Mouse (Mus musculus) B cell, adult (primary cell): ENCODE data around the gene Hal. TPM values are rescaled to one million over a fixed set of nuclear protein-coding genes. Genes with fewer than 3 reads are reported as not detected.

Source experiments
- total RNA-seq: library from RNA; stranded (reverse); gene quantifications from 4 replicates; pipeline ENCODE4 v1.2.4, GENCODE M21; 2023; ENCODE audit not compliant: inconsistent age

The Hal gene
- 0.58 to 1.0 TPM (median 0.75 TPM) in 4 replicates for total RNA-seq

GRCm38 (mm10) chr10:93488066-93488827 is at the start of gene Hal:
TSS of gene Hal (plus strand) at chr10:93488768.

GRCm38 (mm10) chr10:93539775-93540430 is 51.3 kb downstream of the Hal start, which contains the start of gene Amdhd1:
TSS of gene Amdhd1 (minus strand) at chr10:93540033.

GRCm38 (mm10) chr10:93540431-93541210 is 52.1 kb downstream of the Hal start, which contains the start of gene Ccdc38:
TSS of gene Ccdc38 (plus strand) at chr10:93540632.

Other genes starting within 250 kb of the Hal start
- gene Elk3, start 177.6 kb upstream of the Hal start, total RNA-seq = 52.7 to 66.9 TPM (median 65.4 TPM) in 4 replicates
- gene Lta4h, start 35.4 kb upstream of the Hal start, total RNA-seq = 59.5 to 75.9 TPM (median 65.2 TPM) in 4 replicates
- 0.22 TPM in 1 of 4 replicates, not detected in the others for gene Amdhd1, start 51.3 kb downstream of the Hal start, total RNA-seq
- not detected in 4 replicates for gene Ccdc38, start 51.9 kb downstream of the Hal start, total RNA-seq
- 15.1 to 23.9 TPM (median 19.6 TPM) in 4 replicates for gene Snrpf, start 100.9 kb downstream of the Hal start, total RNA-seq
- not detected in 4 replicates for gene Ntn4, start 151.9 kb downstream of the Hal start, total RNA-seq